Mouse (Mus musculus) kidney, adult 2 months (tissue): Measurements from ENCODE around the gene Slc45a3.

Source experiments
- CTCF ChIP-seq: fragments of 200-500 bp; conservative IDR thresholded peaks from 2 replicates; pipeline ENCODE4 v1.5.1; 2011; ENCODE audit warnings: low read depth, mild to moderate bottlenecking, control low read depth, low read length, moderate library complexity, mixed read lengths; ENCODE audit not compliant: insufficient read depth, insufficient read length
- POLR2A ChIP-seq: fragments of 200-500 bp; IDR thresholded peaks from one replicate; pipeline ENCODE4 v1.6.1; 2011; ENCODE audit warnings: low read depth, low read length, control low read depth

- TF ChIP-seq POLR2A (no peak), CTCF (peak; percentile 48)
These were observed 67.8 kb downstream of the Slc45a3 start for GRCm38 (mm10) chr1:132030574-132030973.
